8 mouse cellular contexts compared by ENCODE assay signal in the genomic region with DNA sequence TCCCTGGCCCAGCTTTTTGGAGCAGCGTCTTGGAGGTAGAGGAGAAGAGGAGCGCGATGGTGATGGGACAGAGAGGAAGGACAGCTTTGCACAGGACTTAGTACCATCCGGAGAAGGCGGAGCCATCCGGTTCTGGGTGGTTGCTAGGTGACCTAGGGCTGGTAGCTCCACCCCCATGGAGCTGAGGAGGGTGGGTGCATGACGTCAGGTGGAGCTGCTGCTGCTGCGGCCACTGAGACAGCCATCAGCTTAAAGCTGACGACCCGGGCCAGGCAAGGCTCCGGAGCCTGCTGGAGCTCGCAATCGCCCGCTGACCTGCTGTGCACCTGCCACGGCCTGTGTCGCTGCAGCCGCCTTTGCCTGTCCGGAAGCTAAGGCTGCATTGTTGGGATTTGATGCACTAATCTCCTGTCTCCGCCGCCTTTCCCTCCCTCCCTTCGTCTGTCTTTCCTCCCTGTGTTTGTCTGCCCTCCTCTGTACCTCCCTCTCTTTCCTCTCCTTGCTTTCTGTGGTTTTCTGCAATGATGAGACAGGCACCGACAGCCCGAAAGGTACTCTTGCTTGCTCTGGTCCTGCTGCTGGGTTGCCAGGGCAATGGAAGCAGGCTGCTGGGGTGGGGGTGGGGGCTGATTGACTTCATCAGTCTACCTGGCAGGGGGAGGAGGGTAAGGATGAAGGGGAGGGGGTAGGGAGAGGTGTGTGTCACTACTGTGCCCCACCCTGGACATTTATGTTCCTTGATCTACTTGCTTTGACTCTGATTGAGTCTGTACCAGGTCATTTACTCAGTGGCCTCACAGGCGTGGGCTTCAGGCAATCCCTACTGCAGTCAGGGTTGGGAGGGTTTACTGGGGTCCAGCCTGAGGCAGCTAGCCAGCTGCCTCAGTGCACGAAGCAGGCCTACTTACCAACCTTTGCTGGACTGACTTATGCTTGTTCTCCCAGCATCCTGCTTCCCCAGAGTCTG. TPM values are rescaled to one million over a fixed set of nuclear protein-coding genes. Genes with fewer than 3 reads are reported as not detected.
DNase-seq lines count a peak whose midpoint lies in the region; ATAC-seq and TF ChIP-seq lines count a peak whose summit lies in the region.

No protein-coding gene starts in this region.

- H3K36me3 ChIP-seq in hindbrain, postnatal 0 days (ENCODE audit: insufficient read depth, low read length): peaks cover 38% of the 10 kb centered on the region
- peaks cover 28% of the 10 kb centered on the region for H3K36me3 ChIP-seq in lung, postnatal 0 days (ENCODE audit: insufficient read depth, low read length)

- peak overlapping the region; percentile 58 for H3K4me3 ChIP-seq in hindbrain, postnatal 0 days (ENCODE audit: low read length)
- H3K4me3 ChIP-seq in lung, postnatal 0 days (ENCODE audit: low read depth, low read length): no peak overlapping the region

- no peaks in the 10 kb centered on the region for H3K27me3 ChIP-seq in hindbrain, postnatal 0 days (ENCODE audit: insufficient read depth, low read length)
- H3K27me3 ChIP-seq in lung, postnatal 0 days (replicated peaks; ENCODE audit: insufficient read depth, low read length): no peaks in the 10 kb centered on the region

- TF ChIP-seq CTCF in hindbrain, postnatal 0 days (IDR thresholded peaks at IDR 0.05; ENCODE audit: low read depth): no peak
- TF ChIP-seq CTCF in lung, postnatal 0 days (IDR thresholded peaks at IDR 0.05): no peak

- peak; percentile 96 for ATAC-seq in hindbrain, postnatal 0 days
- peak; percentile 80 for ATAC-seq in lung, postnatal 0 days

- peak overlapping the region; percentile 69 for H3K9ac ChIP-seq in hindbrain, postnatal 0 days (replicated peaks; ENCODE audit: low read length)
- no peak overlapping the region for H3K9ac ChIP-seq in lung, postnatal 0 days (replicated peaks; ENCODE audit: low read depth)

- H3K9me3 ChIP-seq in hindbrain, postnatal 0 days (ENCODE audit: low read length): no peaks in the 10 kb centered on the region
- no peaks in the 10 kb centered on the region for H3K9me3 ChIP-seq in lung, postnatal 0 days (ENCODE audit: low read length)

- peak overlapping the region; percentile 66 for H3K4me2 ChIP-seq in hindbrain, postnatal 0 days (ENCODE audit: low read depth, low read length)
- H3K4me2 ChIP-seq in lung, postnatal 0 days (replicated peaks; ENCODE audit: low read depth, low read length): no peak overlapping the region

- H3K27ac ChIP-seq in hindbrain, postnatal 0 days: peak overlapping the region; percentile 89
- H3K27ac ChIP-seq in lung, postnatal 0 days (ENCODE audit: low read length): no peak overlapping the region

- TF ChIP-seq EP300 in lung, postnatal 0 days (IDR thresholded peaks at IDR 0.05): no peak

- DNase-seq in T-cell, adult 2 months (ENCODE audit: low spot score): peak; percentile 62
- DNase-seq in cerebellum, postnatal 14 days: peak; percentile 91 to 95
- DNase-seq in frontal cortex, postnatal 36 days (ENCODE audit: low spot score in 2 of 2): peak; percentile 87 to 91
- peak; percentile 94 for DNase-seq in hindbrain, postnatal 0 days (ENCODE audit: low spot score)
- DNase-seq in layer of hippocampus, postnatal 25 days (ENCODE audit: extremely low spot score in 1 of 2, low spot score in 1 of 2): peak; percentile 71 to 72
- DNase-seq in lung, postnatal 0 days (ENCODE audit: low spot score): peak; percentile 32
- DNase-seq in retina, postnatal 1 day: peak; percentile 93
- no peak for DNase-seq in adipocyte (ENCODE audit: low spot score)

- WGBS in hindbrain, postnatal 0 days: 5% methylated on average over 24 of the region's 25 CpGs
- WGBS in lung, postnatal 0 days: 25% methylated on average over 24 of the region's 25 CpGs

- peaks cover 16% of the 10 kb centered on the region for H3K4me1 ChIP-seq in hindbrain, postnatal 0 days (ENCODE audit: insufficient read depth, low read length)
- H3K4me1 ChIP-seq in lung, postnatal 0 days (ENCODE audit: insufficient read depth, low read depth, low read length): no peaks in the 10 kb centered on the region

RNA-seq across cellular contexts. Expression of a gene that starts 20.5 kb away (rescaled TPM):
- total RNA-seq in hindbrain, postnatal 0 days (2014; rRNA removed): 124 and 132 TPM in 2 replicates
- polyA plus RNA-seq in hindbrain, postnatal 0 days (2015; fragmentation: Nextera tagmentation; extraction: Ambion mirVana): 145 and 153 TPM in 2 replicates
- 100 to 1,000 TPM; 371 to 399 TPM for total RNA-seq in layer of hippocampus, postnatal 25 days (2021)
- polyA plus RNA-seq in lung, postnatal 0 days (2015; fragmentation: Nextera tagmentation; extraction: Ambion mirVana): 55.3 and 63.7 TPM in 2 replicates

RNA-seq across cellular contexts. Expression of a gene that starts 30.0 kb away (rescaled TPM):
- total RNA-seq in hindbrain, postnatal 0 days (2014; rRNA removed): 12.7 and 17.8 TPM in 2 replicates
- 10.2 and 11.4 TPM in 2 replicates for polyA plus RNA-seq in hindbrain, postnatal 0 days (2015; fragmentation: Nextera tagmentation; extraction: Ambion mirVana)
- 10 to 100 TPM; 22.1 to 25.0 TPM for total RNA-seq in layer of hippocampus, postnatal 25 days (2021)
- 6.1 and 9.8 TPM in 2 replicates for polyA plus RNA-seq in lung, postnatal 0 days (2015; fragmentation: Nextera tagmentation; extraction: Ambion mirVana)

RNA-seq across cellular contexts. Expression of a gene that starts 30.0 kb away (rescaled TPM):
- total RNA-seq in hindbrain, postnatal 0 days (2014; rRNA removed): 8.5 and 13.8 TPM in 2 replicates
- polyA plus RNA-seq in hindbrain, postnatal 0 days (2015; fragmentation: Nextera tagmentation; extraction: Ambion mirVana): 19.9 and 20.0 TPM in 2 replicates
- 10 to 100 TPM; 25.1 to 28.4 TPM for total RNA-seq in layer of hippocampus, postnatal 25 days (2021)
- polyA plus RNA-seq in lung, postnatal 0 days (2015; fragmentation: Nextera tagmentation; extraction: Ambion mirVana): 3.1 and 3.3 TPM in 2 replicates

RNA-seq across cellular contexts. Expression of a gene that starts 33.5 kb away (rescaled TPM):
- total RNA-seq in hindbrain, postnatal 0 days (2014; rRNA removed): 5.2 and 6.0 TPM in 2 replicates
- 2.5 and 2.8 TPM in 2 replicates for polyA plus RNA-seq in hindbrain, postnatal 0 days (2015; fragmentation: Nextera tagmentation; extraction: Ambion mirVana)
- under 1 TPM; 0.30 to 0.66 TPM for total RNA-seq in layer of hippocampus, postnatal 25 days (2021)
- polyA plus RNA-seq in lung, postnatal 0 days (2015; fragmentation: Nextera tagmentation; extraction: Ambion mirVana): 5.0 and 5.3 TPM in 2 replicates

RNA-seq across cellular contexts. Expression of a gene that starts 50.9 kb away (rescaled TPM):
- total RNA-seq in hindbrain, postnatal 0 days (2014; rRNA removed): 40.0 and 73.6 TPM in 2 replicates
- 20.8 and 21.1 TPM in 2 replicates for polyA plus RNA-seq in hindbrain, postnatal 0 days (2015; fragmentation: Nextera tagmentation; extraction: Ambion mirVana)
- total RNA-seq in layer of hippocampus, postnatal 25 days (2021): 10 to 100 TPM; 83.6 to 93.5 TPM
- polyA plus RNA-seq in lung, postnatal 0 days (2015; fragmentation: Nextera tagmentation; extraction: Ambion mirVana): 51.2 and 63.8 TPM in 2 replicates
